Mouse (Mus musculus) olfactory bulb, adult 2 months (tissue): ENCODE measurements around the gene Plekhg5.

ENCODE experiments used
- CTCF ChIP-seq: fragments of 200-500 bp; IDR thresholded peaks from 2 replicates; pipeline ENCODE4 v1.5.1; 2012; ENCODE audit warnings: low read depth, mild to moderate bottlenecking, low read length, moderate library complexity; ENCODE audit not compliant: insufficient read depth
- POLR2A ChIP-seq: fragments of 200-500 bp; IDR thresholded peaks from 2 replicates; pipeline ENCODE4 v1.6.1; 2012; ENCODE audit warnings: mild to moderate bottlenecking, low read depth, low read length, moderate library complexity; ENCODE audit not compliant: insufficient read depth

DNA sequence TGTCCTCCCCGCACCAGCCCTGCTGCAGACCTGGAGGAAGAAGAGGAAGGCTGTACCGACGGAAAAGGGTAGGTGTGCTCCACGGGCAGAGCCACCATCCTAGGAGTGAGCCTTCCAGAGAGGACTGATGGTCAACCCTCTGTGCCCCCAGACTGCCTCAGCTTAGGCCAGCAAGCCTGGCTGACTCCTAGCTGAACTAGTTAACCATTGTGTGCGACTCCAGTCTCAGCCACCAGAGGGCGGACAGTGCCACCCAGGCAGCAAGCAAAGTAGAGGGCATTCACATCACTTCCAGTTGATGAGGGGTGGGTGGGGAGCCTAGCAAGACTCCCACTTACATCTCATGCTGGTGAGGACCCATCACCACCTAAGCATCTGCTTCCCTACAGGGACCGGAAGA is 30.7 kb downstream of the Plekhg5 start:
- TF ChIP-seq CTCF (peak; percentile 77), POLR2A (no peak)
